Mouse (Mus musculus) E14TG2a.4 (cell line): ENCODE measurements around the gene Dynlt1c.
"Not testable (repeated sequence)": the region's sequence is repeated elsewhere in the genome, so short reads cannot be mapped to it uniquely, and the experiment has no call there.

Source experiments
- H3K27me3 ChIP-seq: 2 replicates; pipeline ENCODE4 v1.6.1; 2014; ENCODE audit warnings: low read length, control low read depth; ENCODE audit not compliant: insufficient read depth
- H3K36me3 ChIP-seq: 2 replicates; pipeline ENCODE4 v1.6.1; 2014; ENCODE audit warnings: low read length, control low read depth; ENCODE audit not compliant: insufficient read depth
- H3K4me1 ChIP-seq: replicated peaks from 2 replicates; pipeline ENCODE4 v1.6.1; 2014; ENCODE audit warnings: low read depth, low read length, control low read depth
- H3K4me3 ChIP-seq: replicated peaks from 2 replicates; pipeline ENCODE4 v1.5.1; 2014; ENCODE audit warnings: mild to moderate bottlenecking, low read length
- H3K9me3 ChIP-seq: 2 replicates; pipeline ENCODE4 v1.6.1; 2014; ENCODE audit warnings: low read length, control low read depth
- CTCF ChIP-seq: conservative IDR thresholded peaks from 2 replicates; pipeline ENCODE4 v1.5.1; 2014; ENCODE audit warnings: low read length
- NANOG ChIP-seq: IDR thresholded peaks from 2 replicates; pipeline ENCODE4 v1.6.1; 2014; ENCODE audit warnings: borderline replicate concordance, low read length, mixed read lengths
- POU5F1 ChIP-seq: IDR thresholded peaks from 2 replicates; pipeline ENCODE4 v1.6.1; 2014; ENCODE audit warnings: low read length, borderline replicate concordance

The Dynlt1c gene

DNA sequence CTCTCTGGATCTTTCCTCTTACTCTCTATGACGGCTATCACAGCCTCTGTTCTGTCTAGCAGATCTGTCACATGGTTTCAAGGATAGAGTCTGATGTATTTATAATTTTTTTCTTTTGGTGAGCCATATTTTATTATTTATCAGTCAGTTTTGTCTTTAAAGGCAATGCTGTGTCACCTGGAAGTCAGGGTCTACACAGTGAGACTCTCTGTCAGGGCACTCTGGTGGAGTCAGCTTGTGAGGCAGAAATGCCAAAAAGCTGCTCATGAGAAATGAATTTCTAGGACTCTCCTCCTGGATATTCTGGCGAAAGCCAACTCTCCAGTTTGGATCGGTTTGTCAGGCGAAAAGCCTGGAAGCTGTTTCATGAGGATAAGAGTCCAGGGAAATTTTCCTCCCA is 34.3 kb downstream of the Dynlt1c start:
- not testable (repeated sequence) for H3K4me1 ChIP-seq, H3K36me3 ChIP-seq, H3K27me3 ChIP-seq, H3K4me3 ChIP-seq, H3K9me3 ChIP-seq

DNA sequence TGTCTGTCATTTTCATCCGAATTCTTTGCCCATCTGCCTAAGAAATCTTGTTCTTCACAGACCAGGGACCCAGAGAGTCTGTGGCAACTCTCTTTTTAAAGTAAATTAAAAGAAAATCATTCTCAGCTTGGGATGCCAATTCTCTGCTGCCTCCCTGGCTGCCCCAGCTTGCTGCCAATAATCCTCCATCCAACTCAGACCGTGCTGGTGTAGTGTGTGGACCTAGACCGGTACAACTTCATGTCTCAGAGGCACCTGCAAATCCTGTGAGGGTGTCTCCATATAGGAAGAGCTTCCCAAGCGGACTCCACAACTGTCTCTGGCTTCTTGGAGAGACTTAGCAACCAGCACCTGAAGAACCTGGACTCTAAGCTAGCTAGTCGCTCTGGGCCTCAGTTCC is 35.4 kb downstream of the Dynlt1c start:
- no peaks in the 10 kb centered on the region for H3K27me3 ChIP-seq
- TF ChIP-seq POU5F1 (no peak), NANOG (no peak), CTCF (no peak)
- H3K4me1 ChIP-seq: no peaks in the 10 kb centered on the region
- no peaks in the 10 kb centered on the region for H3K36me3 ChIP-seq
- H3K9me3 ChIP-seq: no peaks in the 10 kb centered on the region
- H3K4me3 ChIP-seq: no peak overlapping the region

DNA sequence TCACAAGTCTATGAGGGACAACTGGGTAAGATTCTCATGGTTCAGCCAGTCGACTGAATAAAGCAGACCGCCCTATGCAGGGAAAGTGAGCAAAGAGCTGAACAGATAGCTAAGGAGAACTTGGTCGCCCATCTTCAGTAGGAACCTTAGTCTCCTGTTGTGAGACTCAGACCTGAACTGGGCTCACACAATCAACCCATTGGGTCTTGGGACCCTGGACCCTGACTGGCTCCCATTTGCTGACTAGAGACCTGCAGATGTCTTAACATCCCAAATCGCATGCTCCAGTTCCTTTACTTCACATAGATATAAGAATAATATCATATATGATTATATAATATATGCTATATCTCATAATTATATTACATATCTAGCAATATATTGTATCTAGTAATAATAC is 36.0 kb downstream of the Dynlt1c start:
- H3K9me3 ChIP-seq, H3K27me3 ChIP-seq, H3K4me1 ChIP-seq, H3K36me3 ChIP-seq, H3K4me3 ChIP-seq: not testable (repeated sequence)

DNA sequence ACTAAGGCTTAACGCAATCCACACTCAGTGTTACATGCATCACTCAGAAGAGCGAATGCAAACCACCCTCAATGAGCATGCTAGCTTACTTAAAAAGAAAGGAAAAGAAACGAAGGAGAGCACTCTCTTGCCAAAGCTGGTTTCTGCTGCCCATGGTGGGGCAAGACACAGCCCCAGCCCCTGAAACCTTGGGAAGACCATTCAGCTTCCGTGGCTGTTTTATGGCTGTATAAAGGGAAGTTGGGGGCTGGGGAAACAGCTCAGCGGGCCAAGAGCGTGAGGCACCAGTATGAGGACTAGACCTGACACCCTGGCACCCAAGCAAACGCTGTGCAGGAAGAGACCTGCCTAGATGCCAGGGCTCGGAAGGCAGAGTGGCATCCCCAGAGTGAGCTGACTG is 37.0 kb downstream of the Dynlt1c start:
- not testable (repeated sequence) for H3K36me3 ChIP-seq, H3K4me1 ChIP-seq, H3K9me3 ChIP-seq, H3K27me3 ChIP-seq, H3K4me3 ChIP-seq

DNA sequence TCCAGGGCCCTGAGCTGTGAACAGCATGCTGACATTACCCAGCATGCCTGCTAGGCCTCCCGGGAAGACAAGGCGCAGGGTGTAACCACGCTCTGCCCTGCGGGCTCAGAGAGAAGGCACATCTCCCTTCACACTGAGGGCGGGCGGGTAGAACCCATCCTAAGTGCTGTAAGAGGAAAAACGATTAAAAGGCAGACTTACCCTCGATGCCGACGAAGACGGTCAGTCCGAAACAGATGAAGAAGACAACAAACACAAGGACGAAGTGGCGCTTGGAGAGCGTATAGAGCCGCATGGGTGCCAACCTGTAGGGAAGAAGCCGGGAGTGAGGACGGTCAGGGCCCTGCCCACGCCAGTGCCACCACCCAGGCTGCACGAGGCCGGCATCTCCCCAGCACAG is 38.0 kb downstream of the Dynlt1c start:
- not testable (repeated sequence) for H3K4me3 ChIP-seq, H3K9me3 ChIP-seq, H3K27me3 ChIP-seq, H3K36me3 ChIP-seq, H3K4me1 ChIP-seq

DNA sequence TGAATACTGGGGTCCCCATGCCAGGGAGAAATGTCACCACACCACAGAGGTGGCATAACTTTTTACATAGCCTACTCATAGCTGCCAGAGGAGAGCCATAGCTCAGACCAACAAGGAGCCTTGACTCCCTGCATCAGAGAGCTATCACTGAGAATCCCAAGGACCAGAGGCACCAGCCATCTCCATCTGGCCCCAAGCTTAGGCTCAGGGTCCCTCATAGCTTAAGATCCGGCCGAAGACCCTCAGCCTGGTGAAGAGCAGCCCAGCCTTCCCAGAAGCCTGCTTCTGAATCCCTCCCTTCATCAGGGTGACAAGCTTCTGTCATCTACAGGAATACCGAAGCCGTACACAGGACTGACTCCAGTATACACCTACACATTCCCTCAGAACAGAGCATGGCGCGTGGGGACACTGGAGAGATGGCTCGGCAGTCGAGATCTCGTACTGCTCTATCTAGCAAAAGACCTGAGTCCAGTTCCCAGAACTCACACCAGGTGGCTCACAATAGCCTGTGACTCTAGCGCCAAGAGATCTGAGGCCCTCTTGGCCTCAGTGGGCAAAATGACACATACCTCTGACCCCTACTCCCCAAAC is 38.7 kb downstream of the Dynlt1c start:
- H3K27me3 ChIP-seq, H3K9me3 ChIP-seq, H3K4me1 ChIP-seq, H3K36me3 ChIP-seq, H3K4me3 ChIP-seq: not testable (repeated sequence)

DNA sequence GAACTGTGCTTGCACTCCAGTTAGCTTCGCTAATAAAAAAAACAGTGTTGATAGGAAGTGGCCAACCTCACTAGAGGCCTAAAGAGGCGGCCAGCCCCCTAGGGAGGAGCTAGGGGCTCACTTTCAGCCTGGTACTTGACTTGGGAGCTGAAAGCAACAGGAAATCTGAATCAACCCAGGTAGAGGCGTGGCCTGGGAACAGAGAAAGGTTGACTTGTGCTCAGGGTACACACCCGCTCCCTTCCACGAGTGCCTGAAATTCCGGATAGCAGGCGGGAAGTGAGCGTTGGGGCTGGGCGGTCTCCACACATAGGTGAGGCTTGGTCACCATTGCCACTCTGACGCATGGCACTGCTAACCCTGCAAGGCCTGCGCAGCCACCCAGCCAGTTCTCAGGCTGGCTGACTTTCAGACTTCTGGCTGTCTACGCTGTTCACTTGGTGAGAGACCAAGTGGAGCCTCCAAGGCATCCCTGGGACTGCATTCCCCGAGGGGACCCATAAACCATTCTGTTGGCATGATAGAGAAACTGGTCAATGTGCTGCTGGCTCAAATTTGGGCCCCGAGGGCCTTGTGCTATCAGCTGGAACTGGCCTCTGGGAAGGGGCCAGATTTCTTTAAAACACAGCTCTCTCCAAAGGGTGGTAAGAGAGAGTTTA is 39.4 kb downstream of the Dynlt1c start:
- not testable (repeated sequence) for H3K9me3 ChIP-seq, H3K36me3 ChIP-seq, H3K27me3 ChIP-seq, H3K4me1 ChIP-seq, H3K4me3 ChIP-seq

DNA sequence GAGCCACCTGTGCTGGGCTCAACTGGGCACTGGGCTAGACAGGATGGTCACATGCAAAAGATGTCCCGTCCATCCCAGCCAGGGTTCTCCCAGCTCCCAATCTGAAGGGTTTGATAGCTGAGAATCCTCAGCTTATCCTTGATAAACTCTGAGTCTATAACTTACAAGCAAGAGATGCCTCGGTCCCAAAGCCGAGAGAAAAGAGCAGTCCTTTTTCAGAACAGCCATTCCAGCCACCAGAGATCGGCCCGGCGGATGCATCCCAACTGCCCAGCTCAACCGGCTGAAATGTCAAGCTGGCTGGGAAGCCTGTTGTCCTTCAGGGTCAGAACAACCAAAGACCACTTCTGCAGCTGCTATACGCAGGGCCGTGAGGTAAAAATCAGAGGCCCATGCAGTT is 42.7 kb downstream of the Dynlt1c start:
- H3K4me1 ChIP-seq, H3K27me3 ChIP-seq, H3K36me3 ChIP-seq, H3K9me3 ChIP-seq, H3K4me3 ChIP-seq: not testable (repeated sequence)

DNA sequence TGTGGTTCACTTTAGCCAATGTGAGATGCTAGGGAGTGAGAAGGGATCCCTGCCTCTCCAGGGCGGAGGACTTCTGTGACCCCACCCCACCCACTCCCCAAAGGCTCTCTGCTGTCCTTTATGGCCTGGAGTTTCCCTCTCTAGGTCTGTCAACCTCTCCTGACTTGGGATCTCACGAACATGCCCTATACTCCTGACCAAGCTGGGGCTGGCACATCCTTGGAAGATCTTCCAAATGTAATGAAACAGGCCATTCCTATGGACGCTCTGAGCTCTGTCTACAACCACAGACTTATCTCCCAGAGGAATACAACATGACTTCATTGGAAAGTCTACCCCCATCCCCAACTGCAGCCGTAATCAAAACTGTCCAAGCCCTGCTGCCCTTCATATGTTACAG is 43.2 kb downstream of the Dynlt1c start:
- H3K9me3 ChIP-seq, H3K36me3 ChIP-seq: not testable (repeated sequence)

DNA sequence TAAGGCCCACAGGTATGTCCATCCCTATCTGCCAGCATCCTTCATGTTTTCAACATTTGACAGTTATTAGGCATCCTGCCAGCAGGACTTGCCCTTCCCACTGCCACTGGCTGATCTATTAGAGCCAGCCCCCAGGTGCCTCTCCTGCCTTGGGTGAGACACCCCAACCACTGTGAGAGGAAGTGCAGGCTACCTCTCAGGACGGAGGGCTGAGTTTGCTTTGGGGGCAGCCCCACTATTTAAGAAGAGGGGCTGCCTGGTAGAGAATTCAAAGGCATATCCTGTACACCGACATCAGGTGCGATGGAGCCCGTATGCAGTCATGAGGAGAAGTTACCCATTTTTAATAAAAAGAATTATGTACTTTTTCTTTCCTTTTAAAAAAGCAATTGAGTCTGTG is 44.2 kb downstream of the Dynlt1c start:
- not testable (repeated sequence) for H3K4me1 ChIP-seq, H3K4me3 ChIP-seq, H3K27me3 ChIP-seq, H3K9me3 ChIP-seq, H3K36me3 ChIP-seq

More for the DNA sequence above, 43.2 kb downstream of the Dynlt1c start:
- not testable (repeated sequence) for H3K27me3 ChIP-seq, H3K4me3 ChIP-seq, H3K4me1 ChIP-seq

DNA sequence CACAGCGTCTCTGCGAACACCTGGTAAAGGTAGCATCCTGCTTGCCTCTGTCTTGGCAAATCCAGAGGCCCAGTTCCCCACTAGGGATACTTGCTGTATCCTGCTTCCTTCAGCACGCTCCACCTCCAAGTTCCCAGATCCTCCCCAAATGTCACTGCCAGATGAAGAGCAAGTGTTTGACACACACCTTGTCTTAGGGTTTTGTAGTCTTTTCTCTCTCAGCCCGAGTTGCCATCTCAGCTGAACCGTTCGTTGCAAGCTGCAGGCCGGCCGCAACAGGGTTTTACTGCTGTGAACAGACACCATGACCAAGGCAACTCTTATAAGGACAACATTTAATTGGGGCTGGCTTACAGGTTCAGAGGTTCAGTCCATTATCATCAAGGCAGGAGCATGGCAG is 45.4 kb downstream of the Dynlt1c start:
- not testable (repeated sequence) for H3K9me3 ChIP-seq, H3K36me3 ChIP-seq, H3K4me1 ChIP-seq, H3K27me3 ChIP-seq, H3K4me3 ChIP-seq

DNA sequence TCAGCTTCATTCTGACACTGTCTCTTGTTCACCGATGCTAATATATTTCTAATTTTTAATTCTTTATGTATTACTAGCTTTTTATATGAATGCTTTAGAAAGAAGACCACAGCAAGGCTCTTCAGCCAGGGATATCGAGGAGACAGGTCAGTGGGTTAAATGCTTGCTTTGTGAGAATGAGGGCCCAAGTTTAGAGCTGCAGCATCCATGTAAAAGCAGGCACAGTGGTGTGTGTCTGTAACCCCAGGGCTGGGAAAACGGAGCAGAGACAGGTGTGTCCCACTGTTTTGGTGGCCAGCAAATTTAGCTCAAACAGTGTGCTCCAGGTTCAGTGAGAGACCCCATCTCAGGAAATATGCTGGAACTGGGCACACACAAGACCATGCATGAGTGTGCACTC is 46.0 kb downstream of the Dynlt1c start:
- H3K9me3 ChIP-seq, H3K36me3 ChIP-seq, H3K27me3 ChIP-seq, H3K4me3 ChIP-seq, H3K4me1 ChIP-seq: not testable (repeated sequence)

DNA sequence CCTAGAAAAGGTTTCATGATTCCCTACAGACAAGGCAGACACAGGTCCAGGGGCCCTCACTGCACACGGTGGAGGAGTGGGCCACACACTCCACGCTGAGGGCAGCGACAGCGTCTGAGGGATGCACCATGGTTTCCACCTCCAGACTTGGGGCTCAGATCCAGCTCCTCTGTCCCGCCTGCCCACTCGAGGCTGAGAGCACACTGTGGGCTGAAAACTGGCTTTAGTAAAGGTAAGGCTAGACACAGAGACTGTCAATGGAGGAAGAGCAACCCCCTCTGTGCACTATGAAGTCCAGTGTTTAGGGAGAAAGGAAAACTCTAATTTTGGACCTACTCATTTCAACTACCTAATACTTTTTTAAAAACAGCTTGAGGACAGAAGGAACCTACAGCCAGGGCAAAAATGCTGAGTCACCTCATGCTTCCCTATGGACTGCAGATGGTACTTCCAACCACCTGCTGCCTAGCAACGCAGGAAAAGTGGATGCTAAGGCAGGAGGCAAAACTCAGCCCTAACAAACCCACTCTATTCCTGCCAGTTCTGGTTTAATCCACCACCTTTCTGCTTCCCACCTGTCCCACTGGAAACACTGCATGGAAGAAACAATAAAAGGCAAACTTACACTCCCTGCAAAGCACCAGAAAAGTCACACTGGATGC is 49.6 kb downstream of the Dynlt1c start:
- H3K9me3 ChIP-seq, H3K36me3 ChIP-seq, H3K4me3 ChIP-seq, H3K27me3 ChIP-seq, H3K4me1 ChIP-seq: not testable (repeated sequence)

DNA sequence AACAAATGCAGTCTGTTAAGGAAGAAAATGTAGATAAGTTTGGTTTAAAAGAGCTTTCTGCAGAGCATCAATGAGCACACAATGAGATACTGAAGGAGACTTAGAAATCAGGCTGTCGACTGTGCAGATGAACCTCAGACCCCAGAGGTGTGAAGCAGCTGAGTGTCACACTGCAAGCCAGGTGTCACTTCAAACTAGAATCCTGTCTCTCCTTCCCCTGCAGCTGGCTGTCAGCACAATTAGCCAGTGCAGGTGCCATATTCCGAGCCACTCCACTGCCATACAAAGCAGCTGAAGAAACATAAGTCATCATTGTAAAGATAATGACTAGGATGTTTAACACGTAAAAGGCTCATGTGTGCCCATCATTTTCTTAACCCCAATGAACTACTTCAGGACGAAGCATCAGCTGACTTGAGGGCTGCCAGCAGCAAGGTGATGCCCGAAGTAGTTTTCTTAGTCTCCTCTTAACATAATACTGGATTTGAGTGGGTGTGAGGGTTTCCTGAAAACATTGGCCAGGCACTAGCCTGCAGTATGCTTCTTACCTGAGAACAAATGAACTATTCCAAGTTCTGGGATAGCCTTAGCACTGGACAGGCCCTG is 52.0 kb downstream of the Dynlt1c start:
- not testable (repeated sequence) for H3K27me3 ChIP-seq, H3K4me1 ChIP-seq, H3K4me3 ChIP-seq, H3K9me3 ChIP-seq, H3K36me3 ChIP-seq
